Mouse (Mus musculus) left cerebral cortex, adult 18-20 months (tissue): ENCODE measurements around the gene Eef1akmt4. TPM values are rescaled to one million over a fixed set of nuclear protein-coding genes. Genes with fewer than 3 reads are reported as not detected.

ENCODE experiments used
- DNase-seq, 2 experiments: peaks; one replicate each; pipeline ENCODE4 v3.0.0; 2021 to 2022; ENCODE audit warnings: low spot score in 2 of 2, mixed read lengths in 1 of 2
- long read RNA-seq, 2 experiments: library from polyadenylated mRNA; stranded (forward); transcript quantifications; one replicate each; pipeline ENCODE4 v2.0.0; 2021
- total RNA-seq, 2 experiments: library from RNA; stranded (reverse); gene quantifications; 2 replicates each; pipeline ENCODE4 v1.2.3; 2021

Eef1akmt4 gene
- total RNA-seq = 1 to 10 TPM; 1.9 to 2.9 TPM
- long read RNA-seq, experiment 1, partial matches to known transcripts = 0 of 3 reads
- long read RNA-seq, experiment 1, other reads (novel, unspliced or antisense) = 2 of 3 reads
- long read RNA-seq, experiment 2, partial matches to known transcripts = 0 of 3 reads
- long read RNA-seq, experiment 2, other reads (novel, unspliced or antisense) = 2 of 3 reads

- DNase-seq = peak; percentile 62 to 74
Measured at GRCm38 (mm10) chr16:20611357-20612227, at the start of gene Eef1akmt4, which contains the start of the genes Gm49333 and Alg3. Gene Eef1akmt4 (plus strand): TSS chr16:20611593. Gene Gm49333 (plus strand): TSS chr16:20611610. Gene Alg3 (minus strand): TSS chr16:20611735.

DNA sequence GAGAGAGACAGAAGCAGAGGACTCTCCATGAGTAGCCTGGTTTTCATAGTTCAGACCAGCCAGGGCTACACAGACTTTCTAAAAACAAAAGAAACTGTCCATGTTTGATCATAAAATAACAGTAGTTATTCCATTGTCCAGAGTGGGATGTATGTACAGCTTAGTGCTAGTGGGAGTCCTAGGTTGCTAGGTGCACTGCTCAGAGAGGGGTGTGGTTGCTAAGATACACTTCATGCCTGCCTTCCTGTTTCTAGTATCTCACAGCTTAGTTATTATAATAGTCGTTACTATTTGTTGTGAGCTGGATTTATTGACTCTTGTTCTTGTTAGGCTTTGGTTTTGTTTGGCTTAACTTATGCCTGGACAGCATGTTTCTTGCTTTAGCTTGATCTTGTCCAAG, 46.3 kb upstream of the Eef1akmt4 start:
- no peak for DNase-seq

DNA sequence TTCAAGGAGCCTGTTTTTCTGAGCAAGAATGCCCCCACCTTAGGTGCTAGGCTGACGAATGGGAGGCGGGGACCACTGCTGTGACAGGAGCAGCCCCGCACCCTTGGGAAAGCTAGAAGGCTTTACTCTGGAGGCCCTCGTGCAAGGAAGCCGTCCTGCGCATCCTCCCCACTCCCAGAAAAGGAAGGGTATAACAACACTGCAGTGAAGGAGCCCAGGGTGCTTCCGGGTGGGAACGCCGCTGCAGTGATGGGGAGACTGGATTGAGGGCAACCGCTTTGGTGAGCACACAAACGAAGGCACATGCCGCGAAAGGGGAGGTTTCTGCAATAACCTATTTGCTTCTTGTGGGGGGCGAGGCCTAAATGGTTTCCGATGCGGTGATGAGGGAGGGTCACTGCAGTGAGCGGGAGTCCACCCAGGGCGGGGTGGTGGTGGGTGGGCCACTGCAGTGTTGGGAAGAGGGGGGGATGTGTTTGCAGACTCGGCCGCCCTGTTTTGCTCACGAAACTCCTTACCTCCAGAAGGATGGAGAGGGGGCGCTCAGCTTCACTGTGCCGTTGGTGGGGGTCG, 21.9 kb upstream of the Eef1akmt4 start, which contains the start of gene Vwa5b2:
Gene Vwa5b2, plus strand, starts transcription at position 106 of the 573 bp plus-strand sequence.
- DNase-seq = peak; percentile 24 to 44

DNA sequence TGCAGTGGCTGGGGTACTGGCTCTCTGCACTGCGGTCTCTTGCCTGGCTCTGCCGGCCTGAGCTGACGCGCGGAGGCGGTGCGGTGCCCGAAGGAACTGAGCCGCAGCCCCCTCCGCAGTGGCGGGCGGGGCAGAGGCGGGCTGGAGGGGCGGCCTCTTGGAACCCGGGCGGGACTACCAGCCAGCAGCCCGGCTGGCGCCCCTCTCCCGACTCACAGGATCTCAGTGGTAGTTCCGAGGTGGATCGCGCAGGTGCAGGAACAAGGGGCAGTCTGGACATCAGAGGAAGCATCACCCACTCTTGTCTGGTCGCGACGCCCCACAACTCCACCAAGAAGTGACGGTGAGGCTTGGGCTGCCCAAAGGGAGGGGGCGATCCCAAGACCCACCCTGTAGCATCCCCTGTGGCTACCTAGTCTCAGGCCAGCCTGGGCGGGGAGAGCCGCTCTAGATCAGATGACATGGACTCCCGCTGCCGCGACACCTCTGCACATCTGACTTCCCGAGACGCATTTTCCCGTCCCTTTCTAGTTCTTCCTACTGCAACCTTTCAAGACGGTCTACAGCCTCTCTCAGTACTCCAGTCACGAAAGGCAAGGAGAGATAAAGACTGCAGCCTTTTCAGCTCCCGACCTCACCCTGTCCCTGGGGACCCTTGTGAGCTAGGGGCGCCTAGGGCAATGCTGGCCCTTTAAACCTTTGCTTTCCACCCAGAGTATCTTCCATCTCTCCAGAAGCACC, 21.3 kb upstream of the Eef1akmt4 start:
- DNase-seq = peak; percentile 58 to 77

DNA sequence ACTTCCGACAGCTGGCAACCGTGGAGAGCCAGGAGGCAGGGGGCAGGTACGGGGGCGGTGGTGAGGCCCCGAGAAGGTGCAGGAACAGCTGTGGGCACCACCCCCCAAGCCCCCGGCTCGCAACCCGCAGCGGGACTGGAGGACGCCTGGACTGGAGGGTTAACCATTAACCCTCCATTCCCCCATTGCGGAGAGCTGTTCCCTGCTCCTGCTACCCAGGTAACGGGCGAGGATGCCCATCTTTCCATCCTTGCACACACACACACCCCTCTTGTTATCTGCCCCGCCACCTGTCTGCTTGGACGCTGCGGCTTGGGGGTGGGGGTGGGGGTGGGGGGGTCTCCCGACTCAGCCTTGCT, 20.7 kb upstream of the Eef1akmt4 start:
- DNase-seq = no peak

- no peak for DNase-seq
Measured at GRCm38 (mm10) chr16:20591076-20591705, 20.2 kb upstream of the Eef1akmt4 start.

DNA sequence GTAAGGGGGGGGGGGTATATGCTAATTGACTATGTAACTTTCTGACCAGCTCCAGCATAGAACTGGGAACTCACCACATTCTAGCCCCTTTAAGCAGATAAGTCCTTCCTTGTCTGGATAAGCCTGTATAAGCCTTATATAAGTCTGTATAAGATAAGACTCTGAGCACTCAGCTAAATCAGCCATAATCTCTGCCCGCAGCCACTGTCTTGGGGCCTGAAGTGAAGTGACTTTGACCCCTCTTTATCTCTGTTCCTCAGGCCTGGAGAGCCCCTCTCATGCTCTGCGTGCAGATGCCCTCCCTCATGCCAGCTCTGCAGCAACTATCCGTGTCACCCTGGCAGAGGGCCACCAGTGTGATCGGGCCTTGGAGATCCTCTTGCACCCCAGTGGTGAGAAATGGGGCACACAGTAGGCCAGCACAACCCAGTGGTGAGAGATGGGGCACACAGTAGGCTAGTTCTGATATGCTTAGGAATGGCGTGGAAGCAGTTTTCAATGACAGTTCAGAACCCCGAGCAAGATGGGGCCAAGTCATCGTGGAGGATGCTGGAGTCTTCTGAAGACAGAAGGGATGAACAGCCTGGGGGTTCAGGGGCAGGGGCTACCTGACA, 16.2 kb upstream of the Eef1akmt4 start:
- no peak for DNase-seq

GRCm38 (mm10) chr16:20595737-20596136, 15.7 kb upstream of the Eef1akmt4 start:
- DNase-seq = no peak

- no peak for DNase-seq
Measured at GRCm38 (mm10) chr16:20596687-20597441, 14.5 kb upstream of the Eef1akmt4 start.

GRCm38 (mm10) chr16:20600511-20600910, 10.9 kb upstream of the Eef1akmt4 start:
- peak in 1 of 2 experiments; percentile 35 for DNase-seq

GRCm38 (mm10) chr16:20604705-20605104, 6.7 kb upstream of the Eef1akmt4 start:
- DNase-seq = no peak

GRCm38 (mm10) chr16:20610501-20611356, 664 bp upstream of the Eef1akmt4 start:
- peak; percentile 64 to 81 for DNase-seq

GRCm38 (mm10) chr16:20619541-20620398, 8.4 kb downstream of the Eef1akmt4 start:
- peak in 1 of 2 experiments; percentile 19 for DNase-seq

DNA sequence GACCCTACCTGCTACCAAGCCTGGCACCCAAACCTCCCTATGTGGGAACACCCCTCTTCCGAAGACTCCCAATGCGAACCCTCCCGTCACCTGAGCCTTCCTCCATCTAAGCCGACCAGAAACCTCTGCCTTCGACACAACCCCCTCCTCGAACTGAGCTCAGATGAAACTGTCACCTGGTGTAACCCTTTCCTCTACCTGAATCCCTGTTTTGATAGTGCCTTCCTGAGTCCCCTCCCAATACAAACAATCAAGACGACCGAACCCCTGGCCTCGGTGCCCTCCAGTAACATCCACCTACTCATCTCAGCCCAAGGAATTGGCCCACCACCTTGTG, 9.0 kb downstream of the Eef1akmt4 start:
- no peak for DNase-seq

DNA sequence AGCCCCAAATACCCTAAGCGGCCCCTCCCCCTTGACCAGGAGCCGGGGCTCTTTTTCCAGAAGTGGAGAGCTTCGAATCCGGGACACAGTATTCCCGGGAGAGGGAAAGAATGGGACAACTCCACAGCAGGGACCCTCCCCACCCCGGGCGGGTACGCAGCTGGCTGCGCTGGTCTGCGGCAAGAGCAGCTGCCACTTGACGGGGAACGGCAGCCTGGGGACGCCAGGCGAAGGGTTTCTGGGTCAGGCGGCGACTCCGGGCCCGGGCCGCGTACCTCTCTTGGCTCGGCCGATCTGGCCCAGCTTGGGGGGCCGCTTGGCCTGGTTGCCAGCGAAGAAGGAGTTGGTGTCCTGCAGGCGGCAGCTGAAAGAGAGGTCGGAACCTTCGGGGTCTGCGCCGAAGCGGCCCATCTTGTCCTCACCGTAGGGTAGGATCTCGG, 9.4 kb downstream of the Eef1akmt4 start:
- DNase-seq = peak in 1 of 2 experiments; percentile 36

- DNase-seq = peak; percentile 60 to 72
Measured at GRCm38 (mm10) chr16:20621191-20621990, 10.0 kb downstream of the Eef1akmt4 start, which contains the start of gene Camk2n2. Gene Camk2n2 (minus strand): TSS chr16:20621287.
